Mouse (Mus musculus): ENCODE measurements around the gene Dtnb. TPM values are rescaled to one million over a fixed set of nuclear protein-coding genes. Genes with fewer than 3 reads are reported as not detected.
A peak's percentile ranks its signal among the peaks of the same experiment; 100 is the strongest.

The Dtnb gene
- polyA plus RNA-seq, 1 experiment from 2014 or later: 58.5 TPM

GRCm38 (mm10) chr12:3618144-3619020 is 46.2 kb downstream of the Dtnb start:
- H3K27ac ChIP-seq (replicated peaks): no peak overlapping the region
- H3K9ac ChIP-seq: no peak overlapping the region
- no peak overlapping the region for H3K4me3 ChIP-seq
- ATAC-seq (ENCODE audit: low FRiP score, low read depth): no peak
- no peaks in the 10 kb centered on the region for H3K4me1 ChIP-seq (replicated peaks)
- 93% methylated on average over 7 of the region's 7 CpGs for WGBS
- no peaks in the 10 kb centered on the region for H3K9me3 ChIP-seq
- no peaks in the 10 kb centered on the region for H3K27me3 ChIP-seq
- H3K36me3 ChIP-seq: peaks cover 14% of the 10 kb centered on the region; the same call in 1 of the 2 replicates
- H3K4me2 ChIP-seq: no peak overlapping the region

- H3K4me2 ChIP-seq: no peak overlapping the region
- no peaks in the 10 kb centered on the region for H3K4me1 ChIP-seq (replicated peaks)
- H3K4me3 ChIP-seq: no peak overlapping the region
- no peaks in the 10 kb centered on the region for H3K9me3 ChIP-seq
- WGBS: 95% methylated on average over 3 of the region's 3 CpGs
- no peak for ATAC-seq (ENCODE audit: low FRiP score, low read depth)
- no peak overlapping the region for H3K27ac ChIP-seq (replicated peaks)
- no peaks in the 10 kb centered on the region for H3K27me3 ChIP-seq
- H3K36me3 ChIP-seq: peaks cover 10% of the 10 kb centered on the region; the same call in 1 of the 2 replicates
- H3K9ac ChIP-seq: no peak overlapping the region
Measured at GRCm38 (mm10) chr12:3619021-3619367, 46.8 kb downstream of the Dtnb start.

DNA sequence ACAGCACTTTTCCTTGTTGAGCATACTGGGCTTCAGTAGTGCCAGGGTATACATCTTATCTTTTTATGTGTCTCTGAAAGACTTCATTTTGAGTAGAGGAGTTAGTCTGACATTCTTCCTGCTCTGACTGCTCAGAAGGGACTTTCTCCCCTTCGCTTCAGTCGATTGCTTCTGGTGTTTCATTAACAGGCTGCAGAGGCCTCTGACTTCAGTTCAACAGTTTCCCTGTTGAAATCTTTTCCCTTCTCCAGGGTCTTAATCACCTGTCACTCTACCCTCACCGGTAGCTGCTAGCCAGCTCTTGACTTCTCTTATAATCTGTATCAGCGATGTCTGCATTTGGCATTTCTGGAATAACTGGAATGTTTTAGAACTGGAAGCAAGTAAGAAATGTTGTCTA is 54.7 kb downstream of the Dtnb start:
- H3K9ac ChIP-seq: no peak overlapping the region
- no peak for ATAC-seq (ENCODE audit: low FRiP score, low read depth)
- H3K27ac ChIP-seq (replicated peaks): no peak overlapping the region
- WGBS: 81% methylated on average over 4 of the region's 4 CpGs
- H3K4me2 ChIP-seq: no peak overlapping the region
- no peaks in the 10 kb centered on the region for H3K27me3 ChIP-seq
- no peaks in the 10 kb centered on the region; the same call in 1 of the 2 replicates for H3K36me3 ChIP-seq
- no peaks in the 10 kb centered on the region for H3K4me1 ChIP-seq (replicated peaks)
- H3K9me3 ChIP-seq: no peaks in the 10 kb centered on the region
- H3K4me3 ChIP-seq: no peak overlapping the region

- no peak for ATAC-seq (ENCODE audit: low FRiP score, low read depth)
- no peaks in the 10 kb centered on the region for H3K9me3 ChIP-seq
- no peaks in the 10 kb centered on the region for H3K4me1 ChIP-seq (replicated peaks)
- 51% methylated on average over 3 of the region's 3 CpGs for WGBS
- H3K27ac ChIP-seq (replicated peaks): no peak overlapping the region
- H3K27me3 ChIP-seq: no peaks in the 10 kb centered on the region
- no peak overlapping the region for H3K4me3 ChIP-seq
- no peaks in the 10 kb centered on the region for H3K36me3 ChIP-seq
- no peak overlapping the region for H3K4me2 ChIP-seq
- H3K9ac ChIP-seq: no peak overlapping the region
Measured at GRCm38 (mm10) chr12:3641931-3642330, 69.8 kb downstream of the Dtnb start.

DNA sequence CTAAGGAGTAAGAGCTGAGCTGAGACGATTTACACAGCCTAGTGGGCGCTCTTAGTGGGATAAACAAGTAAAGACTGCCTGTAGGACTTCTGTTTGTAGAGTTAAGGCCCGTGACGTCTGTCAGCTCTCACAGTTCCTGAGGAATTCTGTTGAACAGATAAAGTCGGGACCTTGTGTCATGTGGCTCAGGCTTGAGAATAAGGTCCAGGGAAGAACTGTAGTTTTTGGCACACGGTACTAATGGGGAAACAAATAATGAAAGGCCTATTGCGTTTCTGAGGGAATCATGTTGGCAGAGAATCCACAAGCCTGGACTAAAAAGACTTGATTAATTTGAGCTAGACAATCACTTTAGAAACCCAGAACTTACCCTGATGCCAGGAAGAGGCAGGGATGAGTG is 84.6 kb downstream of the Dtnb start:
- Histone ChIP-seq H3K27ac (replicated peaks) (no peak overlapping the region), H3K36me3 (no peaks in the 10 kb centered on the region), H3K4me3 (no peak overlapping the region), H3K9ac (no peak overlapping the region), H3K4me1 (replicated peaks) (no peaks in the 10 kb centered on the region; the same call in 1 of the 2 replicates), H3K4me2 (no peak overlapping the region), H3K9me3 (no peaks in the 10 kb centered on the region), H3K27me3 (no peaks in the 10 kb centered on the region)
- WGBS: 60% methylated on average over 7 of the region's 7 CpGs
- ATAC-seq (ENCODE audit: low FRiP score, low read depth): no peak

GRCm38 (mm10) chr12:3657234-3657633 is 85.1 kb downstream of the Dtnb start:
- Histone ChIP-seq H3K27ac (replicated peaks) (no peak overlapping the region), H3K4me3 (no peak overlapping the region), H3K9ac (no peak overlapping the region), H3K4me2 (no peak overlapping the region), H3K9me3 (no peaks in the 10 kb centered on the region), H3K27me3 (no peaks in the 10 kb centered on the region), H3K4me1 (replicated peaks) (no peaks in the 10 kb centered on the region; the same call in 1 of the 2 replicates), H3K36me3 (no peaks in the 10 kb centered on the region)
- no peak for ATAC-seq (ENCODE audit: low FRiP score, low read depth)
- WGBS: 88% methylated on average over 4 of the region's 4 CpGs

DNA sequence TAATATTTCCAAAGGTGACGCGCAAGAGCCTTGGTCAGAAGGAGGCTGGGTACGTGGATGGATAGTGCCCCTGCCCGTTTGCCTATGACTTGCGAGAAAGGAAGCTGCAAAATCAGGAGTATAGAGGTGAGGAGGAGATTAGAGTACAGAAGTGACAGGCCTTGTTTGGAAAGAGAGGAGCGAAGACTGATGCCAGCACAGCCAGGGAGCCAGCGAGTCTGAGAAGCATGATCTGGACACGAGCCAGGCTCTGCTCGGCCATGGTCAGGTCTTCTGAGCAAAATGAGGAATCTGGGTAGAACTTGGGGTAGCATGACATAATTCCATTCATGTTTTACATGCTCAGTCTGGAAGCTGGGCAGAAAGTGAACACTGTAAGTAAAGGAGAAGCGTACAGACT is 85.6 kb downstream of the Dtnb start:
- H3K27ac ChIP-seq (replicated peaks): no peak overlapping the region
- no peaks in the 10 kb centered on the region for H3K36me3 ChIP-seq
- no peaks in the 10 kb centered on the region for H3K9me3 ChIP-seq
- no peak overlapping the region for H3K9ac ChIP-seq
- H3K4me2 ChIP-seq: no peak overlapping the region
- WGBS: 79% methylated on average over 10 of the region's 10 CpGs
- no peaks in the 10 kb centered on the region; the same call in 1 of the 2 replicates for H3K4me1 ChIP-seq (replicated peaks)
- no peak for ATAC-seq (ENCODE audit: low FRiP score, low read depth)
- H3K27me3 ChIP-seq: no peaks in the 10 kb centered on the region
- no peak overlapping the region for H3K4me3 ChIP-seq

- WGBS: 95% methylated on average over 4 of the region's 4 CpGs
- Histone ChIP-seq H3K36me3 (no peaks in the 10 kb centered on the region), H3K27me3 (no peaks in the 10 kb centered on the region), H3K4me1 (replicated peaks) (no peaks in the 10 kb centered on the region; the same call in 1 of the 2 replicates), H3K9ac (no peak overlapping the region), H3K9me3 (no peaks in the 10 kb centered on the region), H3K4me2 (no peak overlapping the region), H3K27ac (replicated peaks) (no peak overlapping the region), H3K4me3 (no peak overlapping the region)
- ATAC-seq (ENCODE audit: low FRiP score, low read depth): no peak
Measured at GRCm38 (mm10) chr12:3659554-3660311, 87.6 kb downstream of the Dtnb start.

DNA sequence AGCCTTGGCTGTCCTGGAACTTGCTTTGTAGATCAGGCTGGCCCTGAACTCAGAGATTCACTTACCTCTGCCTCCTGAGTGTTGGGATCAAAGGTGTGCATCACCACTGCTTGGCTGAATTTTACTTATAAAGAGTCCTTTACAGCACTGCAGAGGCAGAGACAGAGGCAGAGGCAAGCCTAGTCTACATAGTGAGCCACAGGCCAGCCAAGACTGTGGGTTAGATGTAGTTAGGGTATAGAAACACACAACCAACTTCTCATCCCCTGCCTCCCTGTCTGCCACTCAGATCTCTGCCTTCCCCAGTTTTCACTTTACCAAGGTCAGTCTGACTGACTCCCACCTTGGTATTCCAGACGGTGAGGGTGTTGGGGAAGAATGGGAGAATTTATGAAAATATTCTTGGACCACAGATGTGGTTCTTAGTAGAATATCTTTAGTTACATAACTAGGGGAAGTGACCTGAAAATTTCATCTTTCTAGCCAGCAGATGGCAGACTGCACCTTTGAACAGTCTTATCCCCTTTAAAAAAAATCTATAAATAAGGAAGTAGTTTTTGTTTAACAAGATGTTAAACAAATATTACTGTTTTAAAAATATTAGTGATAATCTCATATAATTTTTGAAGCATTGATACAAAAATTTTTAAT is 88.9 kb downstream of the Dtnb start:
- Histone ChIP-seq H3K27me3 (no peaks in the 10 kb centered on the region), H3K4me3 (no peak overlapping the region), H3K4me2 (no peak overlapping the region), H3K27ac (replicated peaks) (no peak overlapping the region), H3K9ac (no peak overlapping the region), H3K36me3 (no peaks in the 10 kb centered on the region), H3K9me3 (no peaks in the 10 kb centered on the region), H3K4me1 (replicated peaks) (no peaks in the 10 kb centered on the region; the same call in 1 of the 2 replicates)
- no peak for ATAC-seq (ENCODE audit: low FRiP score, low read depth)
- 78% methylated on average over 1 of the region's 1 CpGs for WGBS

- no peak overlapping the region for H3K27ac ChIP-seq (replicated peaks)
- H3K36me3 ChIP-seq: no peaks in the 10 kb centered on the region
- no peak overlapping the region for H3K4me2 ChIP-seq
- no peaks in the 10 kb centered on the region; the same call in 1 of the 2 replicates for H3K4me1 ChIP-seq (replicated peaks)
- no peak overlapping the region for H3K9ac ChIP-seq
- no peak overlapping the region for H3K4me3 ChIP-seq
- H3K9me3 ChIP-seq: no peaks in the 10 kb centered on the region
- no peaks in the 10 kb centered on the region for H3K27me3 ChIP-seq
- peak; percentile 54; the same call in 1 of the 2 replicates for ATAC-seq (ENCODE audit: low FRiP score, low read depth)
Measured at GRCm38 (mm10) chr12:3662660-3663059, 90.5 kb downstream of the Dtnb start.

- no peaks in the 10 kb centered on the region for H3K27me3 ChIP-seq
- H3K4me3 ChIP-seq: no peak overlapping the region
- no peak overlapping the region for H3K9ac ChIP-seq
- no peaks in the 10 kb centered on the region for H3K4me1 ChIP-seq (replicated peaks)
- no peak overlapping the region for H3K4me2 ChIP-seq
- no peak overlapping the region for H3K27ac ChIP-seq (replicated peaks)
- no peaks in the 10 kb centered on the region for H3K9me3 ChIP-seq
- no peaks in the 10 kb centered on the region for H3K36me3 ChIP-seq
- no peak for ATAC-seq (ENCODE audit: low FRiP score, low read depth)
- WGBS: 86% methylated on average over 7 of the region's 7 CpGs
Measured at GRCm38 (mm10) chr12:3663386-3663785, 91.2 kb downstream of the Dtnb start.

GRCm38 (mm10) chr12:3669971-3670381 is 97.8 kb downstream of the Dtnb start:
- no peak overlapping the region for H3K4me2 ChIP-seq
- H3K9me3 ChIP-seq: no peaks in the 10 kb centered on the region
- 44% methylated on average over 5 of the region's 5 CpGs for WGBS
- no peak for ATAC-seq (ENCODE audit: low FRiP score, low read depth)
- H3K36me3 ChIP-seq: peaks cover 6% of the 10 kb centered on the region
- H3K9ac ChIP-seq: no peak overlapping the region
- H3K27me3 ChIP-seq: no peaks in the 10 kb centered on the region
- H3K27ac ChIP-seq (replicated peaks): no peak overlapping the region
- 0 out of 2 replicates have a peak, but pooled peaks cover 3% of the 10 kb centered on the region for H3K4me1 ChIP-seq (replicated peaks)
- no peak overlapping the region for H3K4me3 ChIP-seq
